Mouse (Mus musculus) stomach, postnatal 0 days (tissue): ENCODE measurements around the gene Clcn1. TPM values are rescaled to one million over a fixed set of nuclear protein-coding genes. Genes with fewer than 3 reads are reported as not detected.

ENCODE experiments used
- ATAC-seq: fragments of 200-750 bp; cut with Nextera tagmentation; 2 replicates; pipeline ENCODE4 v1.8.0; 2017; ENCODE audit not compliant: low FRiP score, low TSS enrichment
- DNase-seq: peaks from one replicate; pipeline ENCODE4 v3.0.0-alpha.2; 2016; ENCODE audit warnings: low spot score
- H3K27ac ChIP-seq: fragments of 300-500 bp; sonication (generic); replicated peaks from 2 replicates; pipeline ENCODE4 v1.5.1; 2014; ENCODE audit warnings: mild to moderate bottlenecking, control low read depth
- H3K27me3 ChIP-seq: fragments of 300-500 bp; sonication (generic); 2 replicates; pipeline ENCODE4 v1.6.1; 2014; ENCODE audit warnings: low read length; ENCODE audit not compliant: control insufficient read depth, insufficient read depth
- H3K36me3 ChIP-seq: fragments of 300-500 bp; sonication (generic); 2 replicates; pipeline ENCODE4 v1.6.1; 2014; ENCODE audit warnings: low read length, mixed read lengths; ENCODE audit not compliant: control insufficient read depth, insufficient read depth
- H3K4me1 ChIP-seq: fragments of 300-500 bp; sonication (generic); replicated peaks from 2 replicates; pipeline ENCODE4 v1.6.1; 2014; ENCODE audit warnings: antibody characterized with exemption; ENCODE audit not compliant: control insufficient read depth, insufficient read depth
- H3K4me2 ChIP-seq: fragments of 300-500 bp; sonication (generic); replicated peaks from 2 replicates; pipeline ENCODE4 v1.6.1; 2014; ENCODE audit warnings: low read depth, mild to moderate bottlenecking, control low read depth, moderate library complexity
- H3K4me3 ChIP-seq: fragments of 300-500 bp; sonication (generic); 2 replicates; pipeline ENCODE4 v1.5.1; 2014; ENCODE audit warnings: low read depth, low read length, control low read depth
- H3K9ac ChIP-seq: fragments of 300-500 bp; sonication (generic); 2 replicates; pipeline ENCODE4 v1.6.1; 2014; ENCODE audit warnings: mild to moderate bottlenecking, low read length, control low read depth, mixed read lengths
- H3K9me3 ChIP-seq: fragments of 300-500 bp; sonication (generic); 2 replicates; pipeline ENCODE4 v1.6.1; 2016; ENCODE audit warnings: low read length; ENCODE audit not compliant: control insufficient read depth
- CTCF ChIP-seq: IDR thresholded peaks from 2 replicates; pipeline ENCODE4 v1.5.1; 2016; ENCODE audit warnings: antibody characterized with exemption, low read depth, mild to moderate bottlenecking, moderate library complexity
- EP300 ChIP-seq: optimal IDR thresholded peaks from 2 replicates; pipeline ENCODE3; 2016; ENCODE audit warnings: antibody characterized with exemption
- WGBS: fragments of 180-500 bp; shearing (Covaris S2); extraction: QIAGEN DNeasy Blood & Tissue Kit; methylation state at CpG from one replicate; pipeline ENCODE4 v1.1.7; 2014; 5-methylcytosine and 5-hydroxymethylcytosine counted together
- polyA plus RNA-seq: library from polyadenylated mRNA; unstranded; fragments of >200 nt; fragmentation: Nextera tagmentation; extraction: Ambion mirVana; gene quantifications from 2 replicates; pipeline ENCODE4 v1.2.1, GENCODE M21; 2015

The Clcn1 gene
- polyA plus RNA-seq, 1 experiment from 2014 or later = 0.06 TPM

GRCm38 (mm10) chr6:42349426-42350020 lies 63.0 kb downstream of the Clcn1 start, which contains the start of gene Zyx:
Zyx (plus strand) TSS chr6:42349630.
- peak; percentile 97 for DNase-seq
- WGBS = 0% methylated on average over 17 of the region's 36 CpGs

GRCm38 (mm10) chr6:42350021-42350967 lies 63.8 kb downstream of the Clcn1 start:
- TF ChIP-seq CTCF = no peak
- no peak for TF ChIP-seq EP300
- Histone ChIP-seq H3K9ac (peak overlapping the region; percentile 93), H3K27me3 (no peaks in the 10 kb centered on the region), H3K9me3 (no peaks in the 10 kb centered on the region), H3K36me3 (0 out of 2 replicates have a peak, but pooled peaks cover 2% of the 10 kb centered on the region), H3K4me2 (peak overlapping the region; percentile 90), H3K4me3 (peak overlapping the region; percentile 88), H3K27ac (peak overlapping the region; percentile 96), H3K4me1 (peaks cover 15% of the 10 kb centered on the region)
- under 1% methylated on average over 67 of the region's 72 CpGs for WGBS
- ATAC-seq = 0 out of 2 replicates have a peak, but pooled peaks have one; percentile 4
- peak; percentile 80 for DNase-seq

More at GRCm38 (mm10) chr6:42349426-42350020, 63.0 kb downstream of the Clcn1 start, which contains the start of gene Zyx:
- Histone ChIP-seq H3K36me3 (0 out of 2 replicates have a peak, but pooled peaks cover 2% of the 10 kb centered on the region), H3K9ac (peak within 1 kb of the TSS; percentile 93), H3K4me3 (peak within 1 kb of the TSS; percentile 88), H3K9me3 (no peaks in the 10 kb centered on the region), H3K27me3 (no peaks in the 10 kb centered on the region), H3K4me1 (peaks cover 15% of the 10 kb centered on the region), H3K4me2 (peak within 1 kb of the TSS; percentile 90), H3K27ac (peak within 1 kb of the TSS; percentile 96)
- TF ChIP-seq EP300 (no peak), CTCF (peak; percentile 62)
- peak; percentile 94 for ATAC-seq

GRCm38 (mm10) chr6:42350968-42351775 lies 64.7 kb downstream of the Clcn1 start:
- peak overlapping the region; percentile 93 for H3K9ac ChIP-seq
- peak overlapping the region; percentile 96; the same call in 1 of the 2 replicates for H3K27ac ChIP-seq
- no peak for DNase-seq
- TF ChIP-seq EP300 (no peak), CTCF (no peak)
- H3K4me2 ChIP-seq = peak overlapping the region; percentile 90
- H3K9me3 ChIP-seq = no peaks in the 10 kb centered on the region
- peak overlapping the region; percentile 88 for H3K4me3 ChIP-seq
- no peaks in the 10 kb centered on the region for H3K27me3 ChIP-seq
- H3K4me1 ChIP-seq = peaks cover 15% of the 10 kb centered on the region
- 38% methylated on average over 13 of the region's 13 CpGs for WGBS
- no peak for ATAC-seq
- H3K36me3 ChIP-seq = peaks cover 5% of the 10 kb centered on the region; the same call in 1 of the 2 replicates

GRCm38 (mm10) chr6:42351776-42352485 lies 65.4 kb downstream of the Clcn1 start:
- DNase-seq = peak; percentile 69
- H3K27ac ChIP-seq = no peak overlapping the region
- 53% methylated on average over 7 of the region's 7 CpGs for WGBS
- peak overlapping the region; percentile 90 for H3K4me2 ChIP-seq
- H3K27me3 ChIP-seq = no peaks in the 10 kb centered on the region
- H3K4me3 ChIP-seq = peak overlapping the region; percentile 88
- H3K9ac ChIP-seq = no peak overlapping the region
- H3K9me3 ChIP-seq = no peaks in the 10 kb centered on the region
- no peak for ATAC-seq
- peaks cover 15% of the 10 kb centered on the region for H3K4me1 ChIP-seq
- TF ChIP-seq EP300 (no peak), CTCF (no peak)
- peaks cover 12% of the 10 kb centered on the region for H3K36me3 ChIP-seq

GRCm38 (mm10) chr6:42352486-42352846 lies 66.0 kb downstream of the Clcn1 start:
- TF ChIP-seq CTCF = no peak
- TF ChIP-seq EP300 = no peak
- H3K4me3 ChIP-seq = no peak overlapping the region
- H3K27ac ChIP-seq = no peak overlapping the region
- H3K9me3 ChIP-seq = no peaks in the 10 kb centered on the region
- peaks cover 15% of the 10 kb centered on the region for H3K4me1 ChIP-seq
- WGBS = 96% methylated on average over 1 of the region's 1 CpGs
- DNase-seq (no peak), ATAC-seq (no peak)
- H3K36me3 ChIP-seq = peaks cover 12% of the 10 kb centered on the region
- no peak overlapping the region for H3K9ac ChIP-seq
- peak overlapping the region; percentile 90; the same call in 1 of the 2 replicates for H3K4me2 ChIP-seq
- H3K27me3 ChIP-seq = no peaks in the 10 kb centered on the region
